Mouse (Mus musculus) midbrain, embryonic 14.5 days (tissue): ENCODE measurements around the gene Sh3bp5l. TPM values are rescaled to one million over a fixed set of nuclear protein-coding genes. Genes with fewer than 3 reads are reported as not detected.
"Not testable (repeated sequence)": the region's sequence is repeated elsewhere in the genome, so short reads cannot be mapped to it uniquely, and the experiment has no call there.

ENCODE experiments used
- ATAC-seq: fragments of 200-750 bp; cut with Nextera tagmentation; 2 replicates; pipeline ENCODE4 v1.8.0; 2017; ENCODE audit warnings: moderate number of reproducible peaks, moderate library complexity; ENCODE audit not compliant: low FRiP score, low TSS enrichment
- DNase-seq: peaks from one replicate; pipeline ENCODE4 v3.0.0-alpha.2; 2015
- H3K27ac ChIP-seq: fragments of 300-500 bp; sonication (generic); replicated peaks from 2 replicates; pipeline ENCODE4 v1.5.1; 2014; ENCODE audit warnings: mild to moderate bottlenecking, low read depth, low read length, moderate library complexity
- H3K27me3 ChIP-seq: fragments of 300-500 bp; sonication (generic); 2 replicates; pipeline ENCODE4 v1.6.1; 2014; ENCODE audit warnings: low read length, control low read depth, mixed read lengths; ENCODE audit not compliant: control insufficient read depth, insufficient read depth
- H3K36me3 ChIP-seq: fragments of 300-500 bp; sonication (generic); 2 replicates; pipeline ENCODE4 v1.6.1; 2014; ENCODE audit warnings: low read length, control low read depth; ENCODE audit not compliant: control insufficient read depth, insufficient read depth
- H3K4me1 ChIP-seq: fragments of 300-500 bp; sonication (generic); 2 replicates; pipeline ENCODE4 v1.6.1; 2014; ENCODE audit warnings: mild to moderate bottlenecking, antibody characterized with exemption, low read length, control low read depth; ENCODE audit not compliant: control insufficient read depth, insufficient read depth
- H3K4me2 ChIP-seq: fragments of 300-500 bp; sonication (generic); 2 replicates; pipeline ENCODE4 v1.6.1; 2014; ENCODE audit warnings: mild to moderate bottlenecking, low read length, moderate library complexity
- H3K4me3 ChIP-seq: fragments of 300-500 bp; sonication (generic); replicated peaks from 2 replicates; pipeline ENCODE4 v1.5.1; 2014; ENCODE audit warnings: low read depth, low read length
- H3K9ac ChIP-seq: fragments of 300-500 bp; sonication (generic); replicated peaks from 2 replicates; pipeline ENCODE4 v1.6.1; 2014; ENCODE audit warnings: mild to moderate bottlenecking, low read length, moderate library complexity
- H3K9me3 ChIP-seq: fragments of 300-500 bp; sonication (generic); 2 replicates; pipeline ENCODE4 v1.6.1; 2016; ENCODE audit warnings: low read length, control low read depth, mixed read lengths; ENCODE audit not compliant: control insufficient read depth
- WGBS: fragments of 180-500 bp; shearing (Covaris S2); extraction: QIAGEN DNeasy Blood & Tissue Kit; methylation state at CpG from one replicate; pipeline ENCODE4 v1.1.7; 2014; 5-methylcytosine and 5-hydroxymethylcytosine counted together
- polyA plus RNA-seq: library from polyadenylated mRNA; unstranded; fragments of >200 nt; fragmentation: Nextera tagmentation; extraction: Ambion mirVana; gene quantifications from 2 replicates; pipeline ENCODE4 v1.2.1, GENCODE M21; 2014

Sh3bp5l gene
- polyA plus RNA-seq, 1 experiment from 2014 or later, result 40.7 TPM

DNA sequence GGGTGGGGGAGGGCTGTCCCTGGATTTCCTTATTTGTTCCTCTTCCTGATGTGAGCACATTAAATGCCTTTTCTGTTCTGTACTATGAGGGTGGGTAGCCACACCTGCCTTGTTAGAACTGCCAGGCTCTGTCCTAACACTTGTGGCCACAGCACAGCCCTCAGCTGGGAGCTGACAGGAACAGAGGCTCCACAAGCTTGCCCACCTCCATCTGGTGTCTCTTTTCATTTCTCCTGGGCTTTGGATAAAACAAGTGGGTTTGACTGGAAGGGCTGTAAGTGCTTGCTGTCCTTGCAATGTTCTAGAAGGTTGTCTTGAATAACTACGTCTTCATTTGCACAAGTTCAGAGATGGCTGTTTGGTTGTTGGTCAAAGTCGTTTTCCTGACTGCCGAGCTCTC lies 24.4 kb downstream of the Sh3bp5l start:
- no peak overlapping the region for H3K4me3 ChIP-seq
- no peak overlapping the region for H3K27ac ChIP-seq
- DNase-seq (no peak), ATAC-seq (no peak)
- H3K9me3 ChIP-seq, result no peaks in the 10 kb centered on the region
- H3K36me3 ChIP-seq, result no peaks in the 10 kb centered on the region
- no peaks in the 10 kb centered on the region for H3K27me3 ChIP-seq
- H3K4me2 ChIP-seq, result no peak overlapping the region
- WGBS, result 91% methylated on average over 3 of the region's 3 CpGs
- no peaks in the 10 kb centered on the region for H3K4me1 ChIP-seq
- H3K9ac ChIP-seq, result no peak overlapping the region

DNA sequence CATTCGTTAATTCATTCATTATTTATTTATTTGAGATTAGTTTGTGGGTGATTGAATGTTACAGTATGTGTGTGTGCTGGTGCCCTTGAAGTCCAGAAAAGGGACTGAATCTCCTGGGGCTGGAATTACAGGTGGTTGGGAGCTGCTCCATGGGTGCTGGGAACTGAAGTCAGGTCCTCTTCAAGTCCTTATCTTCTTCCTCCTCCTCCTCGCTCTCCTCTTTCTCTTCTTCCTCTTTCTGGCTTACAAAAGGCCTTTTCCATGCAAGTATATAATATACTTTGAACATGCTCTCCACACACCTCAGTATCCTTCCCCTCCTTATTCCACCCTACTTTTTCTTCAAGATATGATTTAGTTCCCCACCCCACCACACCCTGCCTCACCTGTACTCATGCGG lies 26.5 kb downstream of the Sh3bp5l start:
- Histone ChIP-seq H3K9me3 (no peaks in the 10 kb centered on the region), H3K4me3 (no peak overlapping the region), H3K9ac (no peak overlapping the region), H3K27ac (no peak overlapping the region), H3K4me2 (no peak overlapping the region), H3K36me3 (no peaks in the 10 kb centered on the region), H3K4me1 (no peaks in the 10 kb centered on the region), H3K27me3 (no peaks in the 10 kb centered on the region)
- DNase-seq (no peak), ATAC-seq (no peak)
- 90% methylated on average over 3 of the region's 3 CpGs for WGBS

DNA sequence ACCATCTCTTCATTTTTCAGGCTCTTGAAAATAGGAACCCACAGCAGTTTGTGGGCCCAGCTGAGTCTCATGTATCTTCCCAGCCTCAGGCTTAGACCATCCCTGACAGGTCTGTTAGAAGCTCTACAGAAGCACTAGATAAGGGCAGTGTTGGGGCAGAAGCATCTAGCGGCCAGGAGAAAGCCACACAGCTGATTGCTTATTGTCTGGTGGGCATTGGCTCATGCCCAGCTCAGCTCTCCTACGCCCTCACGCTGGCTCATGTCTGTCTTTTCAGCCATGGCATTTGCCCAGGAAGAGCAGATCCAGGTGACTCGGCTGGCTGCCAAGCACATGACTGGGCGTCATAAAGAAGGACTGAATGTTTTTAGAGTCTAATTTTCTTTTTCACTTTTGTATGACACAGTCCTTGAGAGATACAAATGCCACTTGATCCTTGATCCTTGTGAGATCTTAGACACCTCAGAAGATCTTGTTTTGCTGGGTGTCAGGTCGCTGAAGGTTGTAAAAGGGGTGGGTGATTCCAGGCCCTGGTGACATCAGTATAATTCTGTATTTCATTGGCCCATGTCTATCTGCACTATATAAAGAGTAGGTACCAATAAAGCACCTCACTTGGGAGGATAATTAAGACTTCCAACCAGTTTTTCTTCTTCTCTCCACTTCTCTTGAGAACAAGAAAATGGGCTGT lies 27.5 kb downstream of the Sh3bp5l start:
- H3K4me3 ChIP-seq, result no peak overlapping the region
- no peak for DNase-seq
- no peaks in the 10 kb centered on the region for H3K36me3 ChIP-seq
- no peaks in the 10 kb centered on the region for H3K9me3 ChIP-seq
- no peak overlapping the region for H3K27ac ChIP-seq
- H3K9ac ChIP-seq, result no peak overlapping the region
- H3K4me2 ChIP-seq, result no peak overlapping the region
- no peaks in the 10 kb centered on the region for H3K27me3 ChIP-seq
- ATAC-seq, result no peak
- no peaks in the 10 kb centered on the region for H3K4me1 ChIP-seq
- WGBS, result 87% methylated on average over 6 of the region's 6 CpGs

DNA sequence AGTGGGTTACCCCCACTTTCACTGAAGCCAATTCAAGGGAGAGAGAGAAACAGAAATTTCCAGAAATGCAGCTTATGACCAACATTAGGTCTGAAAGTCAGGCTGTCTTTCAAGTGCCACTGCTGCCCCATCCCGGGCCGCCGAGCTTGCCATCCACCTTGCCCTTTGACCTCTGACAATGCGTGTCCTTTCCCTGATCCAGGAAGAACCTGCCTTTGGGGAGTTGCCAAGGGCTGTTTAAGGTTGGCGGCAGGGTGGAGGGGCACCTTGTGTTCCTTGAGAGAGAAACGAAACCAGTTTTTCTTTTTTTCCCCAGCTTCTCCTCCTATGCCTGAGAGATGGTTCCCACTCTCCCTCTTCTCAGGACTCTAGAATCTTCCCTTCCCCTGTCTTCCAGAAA lies 32.0 kb downstream of the Sh3bp5l start:
- not testable (repeated sequence) for H3K27ac ChIP-seq, H3K9me3 ChIP-seq, H3K36me3 ChIP-seq, H3K9ac ChIP-seq, H3K4me3 ChIP-seq, DNase-seq, H3K4me1 ChIP-seq, ATAC-seq, H3K27me3 ChIP-seq, H3K4me2 ChIP-seq
- no CpG with 5 or more reads among the region's 6 CpGs for WGBS

DNA sequence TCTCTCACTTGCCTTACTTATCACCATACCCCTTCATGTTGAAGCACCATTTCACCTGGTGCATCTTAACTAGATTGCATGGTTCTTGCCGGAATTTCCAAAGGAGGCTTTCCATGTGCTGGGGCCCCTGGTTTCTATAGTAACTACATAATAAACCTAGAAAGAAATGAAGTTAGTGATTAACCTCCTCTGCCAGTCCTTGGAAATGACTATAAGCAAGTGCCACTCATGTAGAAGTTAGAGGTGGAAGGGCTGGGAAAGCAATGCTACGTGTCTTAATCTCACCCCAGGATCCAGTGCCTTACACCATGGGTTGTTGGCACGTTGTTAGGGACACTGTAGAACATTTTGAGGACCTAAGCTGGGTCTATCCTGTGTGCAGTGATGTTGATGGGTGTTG lies 33.9 kb downstream of the Sh3bp5l start:
- DNase-seq (no peak), ATAC-seq (no peak)
- Histone ChIP-seq H3K9me3 (no peaks in the 10 kb centered on the region), H3K4me1 (no peaks in the 10 kb centered on the region), H3K27ac (no peak overlapping the region), H3K9ac (no peak overlapping the region), H3K36me3 (no peaks in the 10 kb centered on the region), H3K4me3 (no peak overlapping the region), H3K4me2 (no peak overlapping the region), H3K27me3 (no peaks in the 10 kb centered on the region)
- 62% methylated on average over 3 of the region's 3 CpGs for WGBS

DNA sequence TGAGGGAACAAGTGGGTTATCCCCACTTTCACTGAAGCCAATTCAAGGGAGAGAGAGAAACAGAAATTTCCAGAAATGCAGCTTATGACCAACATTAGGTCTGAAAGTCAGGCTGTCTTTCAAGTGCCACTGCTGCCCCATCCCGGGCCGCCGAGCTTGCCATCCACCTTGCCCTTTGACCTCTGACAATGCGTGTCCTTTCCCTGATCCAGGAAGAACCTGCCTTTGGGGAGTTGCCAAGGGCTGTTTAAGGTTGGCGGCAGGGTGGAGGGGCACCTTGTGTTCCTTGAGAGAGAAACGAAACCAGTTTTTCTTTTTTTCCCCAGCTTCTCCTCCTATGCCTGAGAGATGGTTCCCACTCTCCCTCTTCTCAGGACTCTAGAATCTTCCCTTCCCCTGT lies 35.7 kb downstream of the Sh3bp5l start:
- not testable (repeated sequence) for H3K4me1 ChIP-seq, H3K4me2 ChIP-seq, H3K36me3 ChIP-seq, H3K27ac ChIP-seq, H3K9ac ChIP-seq, ATAC-seq, DNase-seq, H3K4me3 ChIP-seq, H3K9me3 ChIP-seq, H3K27me3 ChIP-seq
- no CpG with 5 or more reads among the region's 6 CpGs for WGBS

DNA sequence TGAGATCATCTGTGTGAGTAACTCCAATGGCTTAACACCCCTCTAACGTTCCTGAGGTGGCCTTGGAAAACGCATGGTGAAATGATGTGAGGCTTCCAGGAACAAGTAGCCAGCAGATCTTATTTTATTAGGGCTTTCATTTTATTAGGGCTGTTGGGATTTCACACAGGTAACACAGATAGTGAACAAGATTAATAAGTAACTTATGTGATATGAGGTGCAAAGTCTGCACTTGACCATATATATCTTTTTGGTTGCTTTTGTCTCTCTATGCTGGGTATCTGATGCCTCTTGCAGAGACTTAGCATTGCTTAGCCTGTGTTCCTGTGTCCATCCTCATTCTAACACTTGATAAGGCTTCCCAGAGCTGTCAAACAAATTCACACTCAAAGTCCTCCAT lies 46.7 kb downstream of the Sh3bp5l start:
- Histone ChIP-seq H3K27me3 (no peaks in the 10 kb centered on the region), H3K36me3 (no peaks in the 10 kb centered on the region), H3K27ac (no peak overlapping the region), H3K9me3 (no peaks in the 10 kb centered on the region), H3K4me1 (no peaks in the 10 kb centered on the region), H3K9ac (no peak overlapping the region), H3K4me3 (no peak overlapping the region), H3K4me2 (no peak overlapping the region)
- WGBS, result 91% methylated on average over 2 of the region's 2 CpGs
- ATAC-seq (no peak), DNase-seq (no peak)

DNA sequence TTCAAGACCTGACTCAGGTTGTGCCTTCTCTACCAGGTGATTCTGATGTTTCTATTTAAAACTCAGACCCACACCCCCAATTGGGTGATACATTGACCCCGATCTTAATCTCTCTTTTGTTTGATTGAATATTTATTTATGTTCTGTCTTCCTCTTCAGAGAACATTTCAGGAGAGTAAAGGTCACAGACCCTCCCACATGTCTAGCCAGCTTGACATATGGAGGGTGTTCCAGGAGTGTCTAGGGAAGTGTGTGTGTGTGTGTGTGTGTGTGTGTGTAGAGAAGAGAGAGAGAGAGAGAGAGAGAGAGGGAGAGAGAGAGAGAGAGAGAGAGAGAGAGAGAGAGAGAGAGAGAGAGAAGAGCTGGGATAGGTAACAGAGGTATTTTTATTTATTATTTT lies 47.2 kb downstream of the Sh3bp5l start:
- no peaks in the 10 kb centered on the region for H3K4me1 ChIP-seq
- ATAC-seq (no peak), DNase-seq (no peak)
- H3K9ac ChIP-seq, result no peak overlapping the region
- no peak overlapping the region for H3K4me2 ChIP-seq
- H3K4me3 ChIP-seq, result no peak overlapping the region
- H3K9me3 ChIP-seq, result no peaks in the 10 kb centered on the region
- no peaks in the 10 kb centered on the region for H3K27me3 ChIP-seq
- no peaks in the 10 kb centered on the region for H3K36me3 ChIP-seq
- no peak overlapping the region for H3K27ac ChIP-seq
- WGBS, result 76% methylated on average over 1 of the region's 1 CpGs

DNA sequence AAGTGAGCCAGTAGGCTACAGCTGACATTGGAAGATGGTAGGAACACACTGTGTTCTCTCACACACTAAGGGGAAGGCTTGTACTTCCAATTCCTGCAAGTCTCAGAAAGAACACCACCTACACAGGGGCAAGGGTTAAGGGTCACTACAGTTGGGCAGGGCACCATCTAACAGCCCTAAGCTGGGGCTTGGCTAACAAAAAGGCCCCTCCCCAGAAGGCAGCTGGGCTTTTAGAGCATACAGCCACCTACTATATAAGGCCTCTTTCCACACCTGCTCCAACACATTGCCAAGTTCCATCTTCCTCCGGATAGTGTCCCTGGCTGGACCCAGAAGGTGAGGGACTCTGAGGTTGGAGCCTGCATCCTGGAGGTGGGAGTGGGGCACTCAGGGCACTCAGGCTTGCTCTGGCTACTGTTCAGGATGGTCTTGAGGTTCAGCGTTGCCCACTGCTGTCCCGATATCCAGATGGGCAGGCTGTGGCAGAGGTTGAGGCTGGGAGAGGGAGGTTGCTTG lies 48.3 kb downstream of the Sh3bp5l start, which contains the start of gene Lypd8:
Gene Lypd8 (plus strand): TSS at position 281 of the 516 bp plus-strand sequence.
- Histone ChIP-seq H3K27me3 (no peaks in the 10 kb centered on the region), H3K27ac (no peak within 1 kb of the TSS), H3K4me1 (no peaks in the 10 kb centered on the region), H3K4me3 (no peak within 1 kb of the TSS), H3K4me2 (no peak within 1 kb of the TSS), H3K9me3 (no peaks in the 10 kb centered on the region), H3K36me3 (no peaks in the 10 kb centered on the region), H3K9ac (no peak within 1 kb of the TSS)
- DNase-seq, result no peak
- 90% methylated on average over 3 of the region's 3 CpGs for WGBS
- no peak for ATAC-seq
